Mouse (Mus musculus) embryonic fibroblast, embryonic 13.5 days (primary cell): Measurements from ENCODE around the gene Gm43552.

ENCODE experiments used
- CTCF ChIP-seq: IDR thresholded peaks from 2 replicates; pipeline ENCODE4 v1.5.1; 2011; ENCODE audit warnings: mild to moderate bottlenecking, control low read depth, low read length, moderate library complexity, borderline replicate concordance; ENCODE audit not compliant: insufficient read depth
- POLR2A ChIP-seq: IDR thresholded peaks from 2 replicates; pipeline ENCODE4 v1.6.1; 2011; ENCODE audit warnings: low read depth, mild to moderate bottlenecking, control low read depth, low read length, moderate library complexity

DNA sequence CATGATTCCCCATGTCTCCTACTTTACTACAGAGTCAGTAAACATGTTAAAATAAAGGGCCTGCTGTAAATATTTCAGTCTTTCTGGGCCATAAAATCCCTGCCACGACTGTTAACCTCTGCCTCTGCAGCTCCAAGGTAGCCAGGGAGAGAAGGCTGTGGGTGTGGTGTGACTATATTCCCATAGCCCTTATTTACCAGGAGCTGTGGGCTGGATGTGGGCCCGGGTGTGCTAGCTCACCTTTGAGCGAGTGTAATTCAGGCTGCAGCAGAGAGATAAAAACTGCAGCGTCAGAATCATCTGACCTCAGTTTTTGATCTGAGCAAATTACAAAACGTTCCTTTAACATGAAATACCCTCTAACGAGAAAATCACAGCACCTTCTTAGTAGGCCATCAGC is 71.8 kb downstream of the Gm43552 start:
- TF ChIP-seq CTCF (no peak), POLR2A (no peak)
